Mouse (Mus musculus): ENCODE data around the gene Pef1. TPM values are rescaled to one million over a fixed set of nuclear protein-coding genes. Genes with fewer than 3 reads are reported as not detected.

The Pef1 gene
- polyA plus RNA-seq, 1 experiment: 47.1 TPM

GRCm38 (mm10) chr4:130063191-130063590 is 39.2 kb upstream of the Pef1 start:
- TF ChIP-seq POLR2A (IDR thresholded peaks at IDR 0.05; ENCODE audit: low read depth, low read length): no peak
- no peak for TF ChIP-seq CTCF (IDR thresholded peaks at IDR 0.05; ENCODE audit: extremely low read depth, insufficient read depth, insufficient read length, insufficient replicate concordance)
- WGBS: 61% methylated on average over 7 of the region's 7 CpGs
- no peaks in the 10 kb centered on the region for H3K27me3 ChIP-seq (ENCODE audit: control insufficient read depth, insufficient read depth, low read length)

GRCm38 (mm10) chr4:130066816-130067215 is 35.5 kb upstream of the Pef1 start:
- H3K36me3 ChIP-seq (ENCODE audit: control insufficient read depth, insufficient read depth, low read length): no peaks in the 10 kb centered on the region
- no peak overlapping the region for H3K27ac ChIP-seq (ENCODE audit: insufficient read depth, low read length)
- no peaks in the 10 kb centered on the region for H3K4me1 ChIP-seq (ENCODE audit: control insufficient read depth, insufficient read depth, insufficient read length)
- no peak overlapping the region for H3K4me3 ChIP-seq (ENCODE audit: extremely low read depth, insufficient read depth, insufficient read length)
- no peak for DNase-seq (ENCODE audit: low read depth in 1 of 2, low spot score in 2 of 2)
- no peak for TF ChIP-seq CTCF (IDR thresholded peaks at IDR 0.05; ENCODE audit: extremely low read depth, insufficient read depth, insufficient read length, insufficient replicate concordance)
- no peaks in the 10 kb centered on the region for H3K27me3 ChIP-seq (ENCODE audit: control insufficient read depth, insufficient read depth, low read length)
- WGBS: 27% methylated on average over 8 of the region's 8 CpGs

More at GRCm38 (mm10) chr4:130063191-130063590, 39.2 kb upstream of the Pef1 start:
- Histone ChIP-seq H3K4me3 (ENCODE audit: extremely low read depth, insufficient read depth, insufficient read length) (no peak overlapping the region), H3K27ac (ENCODE audit: insufficient read depth, low read length) (no peak overlapping the region), H3K36me3 (ENCODE audit: control insufficient read depth, insufficient read depth, low read length) (no peaks in the 10 kb centered on the region), H3K4me1 (ENCODE audit: control insufficient read depth, insufficient read depth, insufficient read length) (no peaks in the 10 kb centered on the region)
- no peak for DNase-seq (ENCODE audit: low read depth in 1 of 2, low spot score in 2 of 2)

GRCm38 (mm10) chr4:130070523-130070922 is 31.8 kb upstream of the Pef1 start:
- H3K27ac ChIP-seq (ENCODE audit: insufficient read depth, low read length): no peak overlapping the region
- H3K27me3 ChIP-seq (ENCODE audit: control insufficient read depth, insufficient read depth, low read length): no peaks in the 10 kb centered on the region
- H3K4me3 ChIP-seq (ENCODE audit: extremely low read depth, insufficient read depth, insufficient read length): no peak overlapping the region
- TF ChIP-seq POLR2A (IDR thresholded peaks at IDR 0.05; ENCODE audit: low read depth, low read length): no peak
- TF ChIP-seq CTCF (IDR thresholded peaks at IDR 0.05; ENCODE audit: extremely low read depth, insufficient read depth, insufficient read length, insufficient replicate concordance): no peak
- WGBS: 80% methylated on average over 3 of the region's 3 CpGs
- no peaks in the 10 kb centered on the region for H3K36me3 ChIP-seq (ENCODE audit: control insufficient read depth, insufficient read depth, low read length)
- H3K4me1 ChIP-seq (ENCODE audit: control insufficient read depth, insufficient read depth, insufficient read length): no peaks in the 10 kb centered on the region
- DNase-seq (ENCODE audit: low read depth in 1 of 2, low spot score in 2 of 2): no peak

GRCm38 (mm10) chr4:130071758-130072157 is 30.6 kb upstream of the Pef1 start:
- no peak for DNase-seq (ENCODE audit: low read depth in 1 of 2, low spot score in 2 of 2)
- no peaks in the 10 kb centered on the region for H3K4me1 ChIP-seq (ENCODE audit: control insufficient read depth, insufficient read depth, insufficient read length)
- H3K27ac ChIP-seq (ENCODE audit: insufficient read depth, low read length): no peak overlapping the region
- TF ChIP-seq CTCF (IDR thresholded peaks at IDR 0.05; ENCODE audit: extremely low read depth, insufficient read depth, insufficient read length, insufficient replicate concordance) (no peak), POLR2A (IDR thresholded peaks at IDR 0.05; ENCODE audit: low read depth, low read length) (no peak)
- no peaks in the 10 kb centered on the region for H3K36me3 ChIP-seq (ENCODE audit: control insufficient read depth, insufficient read depth, low read length)
- H3K4me3 ChIP-seq (ENCODE audit: extremely low read depth, insufficient read depth, insufficient read length): no peak overlapping the region
- 53% methylated on average over 2 of the region's 2 CpGs for WGBS
- H3K27me3 ChIP-seq (ENCODE audit: control insufficient read depth, insufficient read depth, low read length): no peaks in the 10 kb centered on the region

- Histone ChIP-seq H3K4me3 (ENCODE audit: extremely low read depth, insufficient read depth, insufficient read length) (no peak overlapping the region), H3K4me1 (ENCODE audit: control insufficient read depth, insufficient read depth, insufficient read length) (no peaks in the 10 kb centered on the region), H3K36me3 (ENCODE audit: control insufficient read depth, insufficient read depth, low read length) (no peaks in the 10 kb centered on the region), H3K27ac (ENCODE audit: insufficient read depth, low read length) (no peak overlapping the region), H3K27me3 (ENCODE audit: control insufficient read depth, insufficient read depth, low read length) (no peaks in the 10 kb centered on the region)
- no peak for DNase-seq (ENCODE audit: low read depth in 1 of 2, low spot score in 2 of 2)
- TF ChIP-seq POLR2A (IDR thresholded peaks at IDR 0.05; ENCODE audit: low read depth, low read length) (no peak), CTCF (IDR thresholded peaks at IDR 0.05; ENCODE audit: extremely low read depth, insufficient read depth, insufficient read length, insufficient replicate concordance) (no peak)
- 89% methylated on average over 4 of the region's 4 CpGs for WGBS
Observed at GRCm38 (mm10) chr4:130073367-130073766, 29.0 kb upstream of the Pef1 start.

- 49% methylated on average over 17 of the region's 17 CpGs for WGBS
- Histone ChIP-seq H3K4me1 (ENCODE audit: control insufficient read depth, insufficient read depth, insufficient read length) (no peaks in the 10 kb centered on the region), H3K36me3 (ENCODE audit: control insufficient read depth, insufficient read depth, low read length) (no peaks in the 10 kb centered on the region), H3K4me3 (ENCODE audit: extremely low read depth, insufficient read depth, insufficient read length) (no peak overlapping the region), H3K27ac (ENCODE audit: insufficient read depth, low read length) (no peak overlapping the region), H3K27me3 (ENCODE audit: control insufficient read depth, insufficient read depth, low read length) (no peaks in the 10 kb centered on the region)
- DNase-seq (ENCODE audit: low read depth in 1 of 2, low spot score in 2 of 2): no peak
- TF ChIP-seq POLR2A (IDR thresholded peaks at IDR 0.05; ENCODE audit: low read depth, low read length) (no peak), CTCF (IDR thresholded peaks at IDR 0.05; ENCODE audit: extremely low read depth, insufficient read depth, insufficient read length, insufficient replicate concordance) (no peak)
Observed at GRCm38 (mm10) chr4:130074761-130075515, 27.4 kb upstream of the Pef1 start.

GRCm38 (mm10) chr4:130076856-130077255 is 25.5 kb upstream of the Pef1 start:
- H3K27me3 ChIP-seq (ENCODE audit: control insufficient read depth, insufficient read depth, low read length): no peaks in the 10 kb centered on the region
- TF ChIP-seq CTCF (IDR thresholded peaks at IDR 0.05; ENCODE audit: extremely low read depth, insufficient read depth, insufficient read length, insufficient replicate concordance): no peak
- TF ChIP-seq POLR2A (IDR thresholded peaks at IDR 0.05; ENCODE audit: low read depth, low read length): no peak
- 73% methylated on average over 8 of the region's 8 CpGs for WGBS

More at GRCm38 (mm10) chr4:130076856-130077255, 25.5 kb upstream of the Pef1 start:
- Histone ChIP-seq H3K36me3 (ENCODE audit: control insufficient read depth, insufficient read depth, low read length) (no peaks in the 10 kb centered on the region), H3K4me1 (ENCODE audit: control insufficient read depth, insufficient read depth, insufficient read length) (no peaks in the 10 kb centered on the region), H3K27ac (ENCODE audit: insufficient read depth, low read length) (no peak overlapping the region), H3K4me3 (ENCODE audit: extremely low read depth, insufficient read depth, insufficient read length) (no peak overlapping the region)
- no peak for DNase-seq (ENCODE audit: low read depth in 1 of 2, low spot score in 2 of 2)

Measured in spleen, adult 2 months (tissue).